Mouse (Mus musculus) megakaryocyte-erythroid progenitor cell, adult 5-6 weeks (primary cell): Measurements from ENCODE around the gene Ggt1. TPM values are rescaled to one million over a fixed set of nuclear protein-coding genes. Genes with fewer than 3 reads are reported as not detected.
"Not testable (repeated sequence)": the region's sequence is repeated elsewhere in the genome, so short reads cannot be mapped to it uniquely, and the experiment has no call there.

ENCODE experiments used
- ATAC-seq: replicated peaks from 2 replicates; pipeline ENCODE4 v1.8.0; 2016; ENCODE audit warnings: mild to moderate bottlenecking, inconsistent platforms; ENCODE audit not compliant: severe bottlenecking, poor library complexity, low FRiP score, low TSS enrichment
- total RNA-seq, 2 experiments: library from RNA; stranded (forward) in 1 of 2; stranded (reverse) in 1 of 2; fragments of 200-1000, 215-1000 nt in 1 of 2; fragments of >200 nt in 1 of 2; fragmentation: Nextera tagmentation in 1 of 2; gene quantifications; 2 replicates each; pipeline ENCODE4 v1.2.3; 2014 to 2017

Ggt1 gene
- total RNA-seq, 2 experiments from 2014 or later: 3.3 TPM; not detected in 1

DNA sequence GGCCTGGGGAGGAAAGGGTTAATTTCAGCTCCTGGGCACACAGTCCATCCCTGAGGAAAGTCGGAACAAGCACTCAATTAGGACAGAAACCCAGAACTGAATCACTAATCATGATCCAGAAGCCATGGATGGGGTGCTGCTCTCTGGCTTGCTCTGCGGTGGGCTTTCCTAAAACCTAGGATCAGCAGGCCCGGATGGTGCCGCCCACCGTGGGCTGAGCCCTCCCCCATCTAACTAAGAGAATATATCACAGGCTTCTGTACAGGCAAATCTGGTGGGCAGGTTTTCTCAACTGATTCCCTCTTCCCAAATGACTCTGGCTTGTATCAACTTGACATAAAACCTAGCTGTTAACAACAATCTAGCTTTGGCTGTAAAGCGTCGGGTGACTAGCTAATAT lies 13.5 kb upstream of the Ggt1 start:
- no peak for ATAC-seq

DNA sequence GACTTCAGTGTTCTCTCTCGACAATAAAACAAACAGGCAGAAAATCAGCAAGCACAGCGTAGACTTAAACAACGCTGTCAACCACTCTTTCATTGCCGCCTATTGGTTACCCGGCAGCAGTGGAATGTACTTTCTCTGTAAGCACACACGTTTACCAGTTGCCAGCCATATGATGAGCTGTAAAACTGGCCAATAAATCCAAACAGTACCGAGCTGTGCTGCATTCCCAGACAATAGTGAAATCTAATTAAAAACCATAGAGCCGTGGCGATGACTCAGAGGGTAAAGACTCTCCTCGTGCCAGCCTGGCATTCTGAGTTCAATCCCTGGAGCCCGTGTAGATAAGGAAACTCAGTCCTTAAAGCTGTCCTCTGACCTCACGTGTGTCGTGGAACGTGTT lies 12.9 kb upstream of the Ggt1 start:
- no peak for ATAC-seq

DNA sequence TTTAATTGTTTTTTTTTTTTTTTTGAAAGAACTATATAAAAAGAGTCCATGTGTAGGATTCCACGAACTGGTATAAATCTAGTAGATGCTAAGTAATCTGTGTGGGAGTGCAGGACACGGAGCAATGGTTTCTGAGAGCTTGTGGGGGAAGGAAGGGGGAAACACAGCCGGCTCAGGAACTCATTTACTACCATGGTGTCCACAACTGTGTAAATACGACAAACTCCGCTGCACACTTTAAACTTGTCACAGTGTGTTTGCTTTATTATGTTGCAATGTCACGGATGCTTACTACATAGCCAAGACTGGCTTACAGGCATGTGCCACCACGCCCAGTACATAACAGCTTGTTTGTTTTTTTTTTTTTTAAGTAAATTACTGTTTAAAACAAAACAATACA lies 11.5 kb upstream of the Ggt1 start:
- no peak for ATAC-seq

DNA sequence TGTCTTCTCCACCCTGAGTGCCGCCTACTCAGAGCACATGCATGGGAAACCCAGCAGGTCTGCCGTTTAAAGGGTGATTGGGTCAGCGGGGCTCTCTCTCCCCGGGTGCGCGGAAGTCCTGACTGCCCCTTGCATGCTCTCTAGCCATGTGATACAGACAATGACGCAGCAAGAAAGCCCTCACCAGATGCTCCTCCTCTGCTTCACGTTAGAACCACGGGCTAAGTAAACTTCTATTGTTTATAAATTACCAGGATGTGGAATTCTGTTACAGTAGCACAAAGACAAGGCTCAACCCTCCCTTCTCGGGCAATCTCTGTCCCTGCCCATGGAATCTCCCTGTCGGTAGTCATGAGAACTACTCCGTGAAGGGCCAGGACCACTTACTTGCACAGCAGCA lies 10.2 kb upstream of the Ggt1 start:
- peak; percentile 58 for ATAC-seq

DNA sequence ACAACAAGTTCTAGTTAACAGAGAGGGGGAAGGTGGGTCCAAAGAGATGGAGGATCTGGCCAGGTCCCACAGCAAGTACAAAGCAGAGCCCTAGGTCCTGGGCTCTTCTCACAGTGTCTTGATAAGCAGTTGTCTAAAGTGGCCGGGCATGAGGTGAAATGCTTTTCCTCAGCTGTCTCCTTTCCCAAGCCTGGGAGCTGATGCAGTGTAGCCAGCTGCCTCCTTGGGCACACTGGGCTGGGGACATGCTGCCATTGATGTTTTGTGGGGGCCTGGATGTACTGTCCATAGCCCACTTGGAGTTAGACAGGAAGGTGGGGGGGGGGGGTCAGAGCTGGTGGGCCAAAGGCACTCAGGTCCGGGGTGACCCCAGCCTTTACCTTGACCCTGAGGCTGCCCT lies 9.3 kb upstream of the Ggt1 start:
- no peak for ATAC-seq

DNA sequence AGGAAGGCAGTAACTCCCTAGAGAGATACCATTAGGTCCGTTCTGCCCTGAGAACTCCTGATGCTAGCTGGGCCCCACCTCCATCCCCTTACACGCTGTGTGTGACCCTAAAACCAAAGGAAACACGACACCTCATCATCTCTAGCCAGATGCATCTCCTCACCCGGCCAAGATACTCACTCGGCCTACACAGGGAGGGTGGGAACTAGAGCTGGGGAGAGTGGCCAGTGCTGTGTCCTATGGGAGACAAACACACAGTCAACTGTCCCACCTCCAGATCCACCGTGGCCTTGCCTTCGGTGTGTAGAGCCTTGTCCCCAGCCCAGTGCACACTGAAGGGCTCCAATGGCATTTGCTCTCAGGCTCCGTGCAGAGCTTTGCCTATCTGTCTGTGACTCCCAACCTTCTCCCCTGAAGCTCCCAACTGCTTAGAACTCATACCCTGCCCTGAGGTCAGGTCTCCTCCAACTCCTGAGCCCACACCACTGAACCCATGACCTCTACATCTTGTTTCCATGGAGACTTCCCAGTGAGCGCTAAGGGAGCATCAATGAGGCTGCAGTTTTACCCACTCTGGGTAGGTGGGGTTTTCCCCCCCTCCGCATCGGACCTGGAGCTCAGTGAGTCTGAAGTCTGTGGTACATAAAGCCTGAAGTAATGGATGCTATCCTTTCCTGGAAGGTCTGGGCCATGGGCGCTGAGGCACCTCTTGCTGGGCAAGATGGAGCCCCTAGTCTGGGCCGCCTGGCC lies 8.5 kb upstream of the Ggt1 start:
- ATAC-seq: no peak

DNA sequence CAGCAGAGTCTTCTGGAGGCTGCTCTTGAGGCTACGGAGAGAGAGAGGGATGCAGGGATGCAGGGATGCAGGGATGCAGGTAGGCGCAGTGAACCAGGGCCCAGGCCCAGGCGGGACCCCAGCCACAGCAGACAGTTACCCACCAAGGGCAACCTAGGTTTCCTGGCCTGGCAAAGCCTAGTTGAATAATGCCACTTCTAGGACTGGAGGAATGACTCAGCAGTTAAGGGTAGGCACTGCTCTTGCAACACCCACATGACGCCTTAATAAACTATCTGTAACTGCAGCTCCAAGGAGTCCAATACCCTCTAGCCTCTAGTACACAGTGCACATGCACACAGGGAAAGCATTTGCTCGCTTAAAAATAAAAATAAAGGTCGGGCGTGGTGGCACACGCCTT lies 7.3 kb upstream of the Ggt1 start:
- ATAC-seq: peak; percentile 51; the same call in 1 of the 2 replicates

DNA sequence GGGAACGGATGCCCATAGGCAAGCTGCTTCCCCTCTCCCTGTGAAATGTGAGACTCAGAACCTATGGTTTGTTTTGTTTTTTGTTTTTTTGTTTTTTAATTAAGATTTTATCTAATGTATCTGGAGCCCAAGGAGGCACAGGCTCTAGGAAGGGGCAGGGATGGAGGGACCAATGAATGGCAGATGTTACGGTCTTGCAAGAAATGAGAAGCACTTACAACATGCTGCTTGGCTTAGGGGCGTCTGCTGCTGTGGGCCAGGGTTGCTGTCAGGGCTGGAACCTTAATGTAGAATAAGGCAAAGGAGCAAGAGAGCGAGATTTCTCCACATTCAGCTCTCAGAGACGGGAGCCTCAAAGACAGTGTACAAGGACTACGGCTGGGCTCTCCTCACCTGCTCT lies 5.8 kb upstream of the Ggt1 start:
- no peak for ATAC-seq

DNA sequence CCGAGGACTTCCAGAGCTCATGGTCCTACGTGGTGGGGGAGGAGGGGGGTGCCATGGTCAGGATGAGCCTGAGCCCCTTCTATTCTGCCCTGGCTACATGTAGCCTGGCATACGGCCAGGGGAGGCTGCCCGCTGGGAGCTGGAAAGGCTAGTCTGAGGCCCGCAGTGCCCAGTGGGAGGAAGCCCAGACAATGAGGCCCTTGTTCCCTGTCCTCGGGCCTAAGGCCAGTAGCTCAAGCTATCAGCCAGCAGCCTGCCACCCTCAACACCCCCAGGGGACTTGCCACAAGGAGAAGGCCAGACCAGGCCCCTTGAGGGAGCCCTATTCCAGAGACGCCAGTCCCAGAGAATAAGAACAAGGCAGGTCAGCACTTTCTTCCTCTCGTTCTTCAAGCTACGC lies 5.4 kb upstream of the Ggt1 start:
- ATAC-seq: no peak

DNA sequence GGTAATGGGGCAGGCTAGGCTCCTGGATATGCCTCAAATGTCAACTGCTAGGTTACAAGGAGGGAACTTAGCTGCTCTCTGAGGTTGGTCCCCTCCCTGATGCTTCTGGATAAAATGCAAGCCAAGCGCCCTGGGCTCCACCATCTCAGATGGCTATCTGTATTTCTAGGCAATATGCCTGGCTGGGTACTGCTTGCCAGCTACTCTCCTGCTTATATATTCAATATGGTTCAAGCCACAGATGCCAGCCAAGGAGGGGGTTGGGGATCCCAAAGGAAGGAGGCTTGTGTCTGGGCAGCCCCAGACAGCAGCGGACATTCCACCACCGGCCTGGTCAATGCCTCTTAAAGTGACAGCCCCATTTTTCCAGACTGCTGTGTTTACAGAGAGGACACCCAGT lies 2.9 kb upstream of the Ggt1 start:
- peak; percentile 67 for ATAC-seq

DNA sequence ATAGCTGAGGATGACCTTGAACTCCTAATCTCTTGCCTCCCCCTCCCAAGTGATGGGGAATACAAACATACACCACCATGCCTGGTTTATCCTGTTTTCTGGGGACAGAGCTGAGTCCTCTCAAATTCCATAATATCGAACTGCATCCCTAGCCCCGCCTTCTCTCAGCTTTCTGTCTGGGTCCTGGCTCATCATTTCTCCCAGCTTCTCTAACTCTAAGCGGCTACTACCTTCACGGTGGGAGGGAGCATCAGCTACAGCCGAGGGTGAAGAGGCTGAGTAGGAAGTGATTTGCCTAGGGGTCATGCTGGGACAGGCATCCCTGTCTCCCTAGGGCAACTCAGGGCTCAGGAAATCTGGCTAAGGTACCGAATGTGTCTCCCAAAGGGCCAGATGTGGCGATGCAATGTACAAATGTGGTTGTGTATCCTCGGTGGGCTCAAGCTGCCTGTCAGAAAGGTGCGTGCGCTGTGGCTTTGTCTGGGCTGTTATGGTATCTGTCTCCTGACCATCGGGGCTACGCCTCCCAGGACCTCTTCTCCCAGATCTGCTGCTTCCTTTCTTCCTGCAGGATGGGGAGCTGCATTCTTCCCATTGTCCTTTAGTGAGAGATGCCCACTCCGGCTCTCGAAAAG lies 2.2 kb upstream of the Ggt1 start:
- ATAC-seq: no peak

DNA sequence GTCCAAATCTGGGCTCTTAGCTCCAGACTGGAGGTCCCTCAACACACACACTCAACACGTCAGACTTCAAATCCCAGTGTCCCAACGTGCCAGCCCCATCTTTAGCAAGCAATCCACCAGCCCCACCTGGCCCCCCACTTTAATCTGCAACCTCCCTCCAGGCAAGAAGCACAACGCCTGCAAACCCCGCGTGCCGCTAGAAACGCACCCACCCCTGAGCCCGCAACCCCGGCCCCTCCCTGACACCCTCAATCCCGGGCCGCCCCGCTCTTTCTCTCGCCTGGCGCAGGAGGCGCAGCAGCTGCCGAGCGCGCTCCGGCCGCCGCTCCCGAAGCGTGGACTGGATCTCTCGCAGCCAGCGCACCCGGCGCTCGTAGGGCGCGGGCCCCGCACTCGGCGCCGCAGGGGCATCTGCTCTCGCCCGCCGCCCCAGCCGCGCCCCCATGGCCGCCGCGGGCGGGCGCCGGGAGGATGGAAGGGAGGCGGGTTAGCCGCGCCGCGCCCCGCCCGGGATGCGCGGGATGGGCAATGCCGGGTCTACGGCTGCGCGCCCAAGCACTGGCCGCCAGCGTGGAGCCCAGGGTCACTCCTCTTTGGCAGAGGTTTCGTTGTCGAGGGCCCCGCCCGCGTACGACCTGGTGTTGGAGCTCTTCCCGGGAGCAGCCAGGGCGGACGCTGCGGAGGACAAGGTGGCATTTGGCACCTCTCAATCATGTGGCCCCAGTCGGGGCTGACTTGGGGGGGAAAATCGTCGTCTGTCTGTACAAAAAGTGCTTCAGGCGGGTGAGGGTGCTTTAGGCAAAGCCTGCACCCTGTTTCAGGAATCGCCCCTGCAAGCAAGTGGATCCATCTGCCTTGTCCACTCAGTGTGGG lies 1.5 kb upstream of the Ggt1 start, which contains the start of gene Lrrc75b:
TSS of gene Lrrc75b (minus strand) at position 655 of the 873 bp plus-strand sequence.
- no peak for ATAC-seq

DNA sequence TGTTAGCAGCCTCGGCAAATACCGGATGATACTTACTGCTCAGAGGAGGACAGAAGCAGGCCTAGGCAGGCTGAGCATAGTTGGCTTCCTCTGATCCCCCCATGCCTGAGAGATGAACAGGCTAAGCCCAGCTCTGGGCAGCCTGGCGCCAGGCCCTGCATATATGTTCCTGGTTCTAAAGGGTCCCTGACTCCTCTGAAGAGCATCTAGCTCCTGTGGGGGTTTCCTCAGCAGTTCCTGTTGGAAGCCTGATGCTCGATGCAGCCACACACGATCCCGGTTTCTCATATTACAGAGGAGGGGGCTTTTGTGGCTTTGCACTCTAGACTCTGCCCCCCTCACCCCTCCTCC lies 880 bp upstream of the Ggt1 start:
- ATAC-seq: no peak

DNA sequence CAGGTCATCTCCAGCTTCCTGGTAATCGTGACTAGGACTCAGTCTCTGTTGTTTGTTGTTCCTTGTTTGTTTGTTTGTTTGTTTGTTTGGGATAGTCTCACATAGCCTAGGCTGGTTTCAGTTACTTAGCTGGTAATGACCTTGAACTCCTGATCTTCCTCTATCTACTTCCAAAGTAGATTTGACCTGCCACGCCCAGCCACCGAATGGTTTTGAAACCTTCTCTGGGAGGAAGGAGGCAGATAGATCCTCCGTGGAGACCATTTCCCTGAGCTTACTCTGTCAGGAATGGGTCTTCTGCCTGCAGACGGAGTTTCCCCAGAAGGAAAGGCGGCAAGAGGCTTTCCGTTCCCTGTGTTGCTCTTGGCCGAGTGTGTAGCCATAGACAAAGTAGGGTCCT lies 1.2 kb downstream of the Ggt1 start:
- ATAC-seq: no peak

DNA sequence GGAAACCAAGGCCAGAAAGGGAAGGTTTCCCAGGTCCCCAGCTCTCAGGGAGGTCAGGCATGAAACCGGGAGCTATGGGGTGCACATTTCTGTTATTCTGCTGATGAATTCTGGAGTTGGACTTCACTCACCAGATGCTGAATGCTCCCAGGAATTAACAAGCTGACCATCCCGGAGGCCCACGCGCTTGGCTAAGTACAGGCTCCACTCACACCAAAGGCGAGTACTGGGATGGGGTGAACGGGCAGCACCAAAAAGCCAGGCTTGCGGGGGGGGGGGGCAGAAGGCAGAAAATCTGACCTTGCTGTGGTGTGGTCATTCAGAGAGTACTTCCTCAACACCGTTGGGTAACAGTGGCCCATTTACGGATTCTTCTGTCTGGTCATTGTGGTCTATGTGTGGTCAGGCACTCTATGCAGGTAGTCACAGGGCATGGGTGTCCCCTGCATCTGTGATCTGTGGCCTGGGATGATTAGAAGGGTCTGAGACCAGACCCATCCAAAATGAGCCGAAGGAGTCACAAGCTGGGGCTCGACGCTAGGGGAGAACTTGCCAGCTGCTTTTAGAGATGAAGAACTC lies 3.4 kb downstream of the Ggt1 start:
- ATAC-seq: no peak

DNA sequence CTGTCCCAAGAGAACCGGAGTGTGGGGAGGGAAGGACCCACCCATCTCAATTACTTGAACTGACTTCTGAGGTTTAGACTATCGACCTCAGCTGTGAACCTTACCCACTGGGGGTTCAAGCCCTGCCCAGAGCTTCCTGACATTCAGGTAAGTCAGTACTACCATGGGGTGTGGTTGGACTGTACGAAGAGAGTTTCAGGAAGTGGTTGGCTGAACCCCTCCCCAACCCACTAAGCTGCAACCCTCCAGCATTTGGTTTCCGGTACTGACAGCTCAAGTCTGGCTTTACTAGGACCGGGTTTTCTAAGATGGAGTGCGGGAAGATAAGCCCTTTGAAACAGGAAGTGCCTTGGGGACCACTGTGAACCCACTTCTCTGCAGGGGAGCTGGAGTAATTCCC lies 4.0 kb downstream of the Ggt1 start:
- ATAC-seq: no peak; the same call in 1 of the 2 replicates

DNA sequence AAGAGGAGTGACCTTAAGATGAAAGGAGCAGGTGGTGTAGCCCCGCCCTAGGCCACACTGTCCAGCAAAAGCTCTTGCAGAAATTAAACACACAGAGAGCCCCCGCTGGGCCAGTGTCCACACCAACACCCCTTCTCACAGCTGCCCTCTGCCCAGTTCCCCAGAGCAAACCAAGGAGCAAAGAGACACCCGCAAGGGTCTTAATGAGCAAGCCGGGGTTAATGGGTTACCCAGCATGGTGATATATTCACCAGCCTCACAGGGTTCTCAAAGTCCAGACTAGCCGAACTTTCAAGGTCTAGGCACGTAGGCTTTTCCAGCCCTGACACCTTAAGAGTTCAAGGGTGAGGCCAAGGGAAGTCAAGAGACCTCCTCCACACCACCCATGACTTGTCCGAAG lies 4.5 kb downstream of the Ggt1 start:
- 0 out of 2 replicates have a peak, but pooled peaks have one; percentile 2 for ATAC-seq

DNA sequence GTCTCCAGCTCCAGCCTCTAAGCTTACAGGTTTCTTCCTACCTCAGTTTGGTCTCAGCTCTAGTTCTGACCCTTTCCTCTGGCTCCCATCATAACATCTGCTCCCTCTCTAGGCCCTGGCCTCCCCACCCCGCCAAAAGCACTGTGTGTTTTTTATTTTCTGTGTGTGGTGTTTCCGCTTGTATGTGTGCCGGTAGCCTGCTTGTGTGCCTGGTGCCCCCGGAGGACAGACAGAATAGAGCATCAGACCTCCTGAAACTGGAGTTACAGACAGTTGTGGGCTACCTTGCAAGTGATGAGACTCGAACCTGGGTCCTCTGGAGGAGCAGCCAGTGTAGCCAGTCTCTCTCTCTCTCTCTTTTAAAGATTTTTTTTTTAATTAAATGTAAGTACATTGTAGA lies 4.9 kb downstream of the Ggt1 start:
- peak; percentile 29; the same call in 1 of the 2 replicates for ATAC-seq

DNA sequence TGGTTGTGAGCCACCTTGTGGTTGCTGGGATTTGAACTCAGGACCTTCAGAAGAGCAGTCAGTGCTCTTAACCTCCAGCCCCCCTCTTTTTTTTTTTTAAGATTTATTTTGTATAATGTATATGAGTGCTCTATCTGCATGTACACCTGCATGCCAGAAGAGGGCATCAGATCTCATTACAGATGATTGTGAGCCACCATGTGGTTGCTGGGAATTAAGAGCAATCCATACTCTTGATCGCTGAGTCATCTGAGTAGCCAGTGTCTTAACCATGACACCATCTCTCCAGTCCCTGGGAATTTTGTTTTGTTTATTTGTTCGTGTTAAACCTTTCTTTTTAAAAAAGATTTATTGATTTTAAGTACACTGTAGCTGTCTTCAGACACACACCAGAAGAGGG lies 5.4 kb downstream of the Ggt1 start:
- not testable (repeated sequence) for ATAC-seq

DNA sequence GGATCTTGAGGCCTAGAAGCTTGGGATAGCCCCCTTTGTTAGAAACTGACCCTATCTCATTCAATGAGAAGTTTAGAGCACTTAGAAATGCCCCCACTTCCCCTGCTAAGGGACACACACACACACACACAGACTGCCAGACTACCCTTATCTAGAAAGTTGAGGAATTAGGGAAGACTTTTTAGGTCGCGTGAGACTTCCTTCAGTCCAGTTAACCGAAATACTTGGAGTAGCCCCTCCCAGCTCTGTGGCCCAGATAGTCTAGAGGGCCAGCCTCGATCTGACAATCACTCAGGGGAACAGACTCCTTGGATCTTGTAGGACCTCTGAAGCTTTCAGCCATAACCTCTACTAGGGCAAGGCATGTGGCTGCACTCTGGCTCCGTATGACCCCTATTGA lies 6.6 kb downstream of the Ggt1 start:
- ATAC-seq: no peak
